Mouse (Mus musculus): ENCODE measurements around the gene Ddah2. TPM values are rescaled to one million over a fixed set of nuclear protein-coding genes. Genes with fewer than 3 reads are reported as not detected.

Ddah2 gene
- polyA plus RNA-seq, 1 experiment, result 14.5 TPM

DNA sequence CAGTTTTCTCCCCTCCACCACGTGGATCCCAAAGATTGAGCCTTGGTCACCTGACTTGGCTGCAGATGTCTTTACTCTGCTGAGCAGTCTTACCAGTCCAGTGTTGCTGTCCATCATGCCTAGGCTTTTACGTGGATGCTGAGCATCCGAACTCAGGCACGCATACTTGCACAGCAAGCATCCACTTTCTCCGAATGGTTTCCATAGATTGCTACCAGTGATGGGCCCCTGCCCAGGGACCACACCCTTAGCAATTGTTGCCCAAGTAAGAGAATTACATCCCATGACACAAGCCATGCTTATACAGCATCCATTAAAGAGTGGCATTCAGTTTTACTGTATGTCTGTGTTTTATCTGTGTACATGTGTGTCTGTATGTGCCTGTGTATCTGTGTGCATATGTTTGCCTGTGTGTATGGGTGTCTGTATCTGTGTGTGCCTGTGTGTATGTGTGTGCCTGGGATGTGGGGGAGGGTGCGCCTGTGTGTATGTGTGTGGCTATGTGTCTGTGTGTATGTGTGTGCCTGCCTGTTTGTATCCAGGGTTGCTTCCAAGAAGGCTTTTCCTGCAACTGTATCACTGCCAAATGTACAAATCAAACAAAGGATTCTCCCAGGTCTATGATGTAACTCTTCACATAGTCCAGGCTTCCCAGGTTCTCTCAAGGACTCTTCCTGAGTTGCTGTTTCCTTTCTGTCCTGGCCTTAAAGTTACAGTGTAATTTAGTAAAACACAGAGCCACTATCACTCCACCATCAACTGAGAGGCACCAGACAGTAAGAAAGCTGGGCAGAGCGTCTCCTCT, 2.9 kb upstream of the Ddah2 start:
- Histone ChIP-seq H3K27me3 (ENCODE audit: control insufficient read depth, insufficient read depth, low read length) (no peaks in the 10 kb centered on the region), H3K27ac (ENCODE audit: insufficient read depth, low read depth, low read length) (no peak overlapping the region), H3K4me3 (ENCODE audit: low read depth, low read length) (no peak overlapping the region), H3K4me1 (ENCODE audit: control insufficient read depth, insufficient read depth, insufficient read length, low read length) (peaks cover 26% of the 10 kb centered on the region), H3K36me3 (ENCODE audit: control insufficient read depth, insufficient read depth, low read length) (peaks cover 55% of the 10 kb centered on the region)
- WGBS, result 85% methylated on average over 7 of the region's 7 CpGs
- TF ChIP-seq CTCF (IDR thresholded peaks at IDR 0.05; ENCODE audit: extremely low read depth, insufficient read length, insufficient replicate concordance, low read depth, low read length) (no peak), POLR2A (IDR thresholded peaks at IDR 0.05; ENCODE audit: low read depth, low read length) (no peak)

DNA sequence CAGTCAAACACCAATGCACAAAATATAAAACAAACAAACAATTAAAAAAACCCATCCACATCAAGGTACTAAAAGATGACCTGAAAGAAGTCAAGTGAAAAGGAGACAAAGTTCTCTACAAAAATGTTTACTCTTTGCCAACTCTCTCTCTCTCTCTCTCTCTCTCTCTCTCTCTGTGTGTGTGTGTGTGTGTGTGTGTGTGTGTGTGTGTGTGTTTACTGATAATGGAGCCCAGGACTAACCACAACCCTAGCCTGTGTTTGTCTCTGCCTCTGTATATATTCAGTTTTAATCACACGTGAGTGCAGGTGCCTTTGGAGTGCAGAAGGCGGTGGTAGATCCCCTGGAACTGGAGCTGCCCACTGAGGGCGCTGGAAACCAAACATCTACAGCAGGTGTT, 1.7 kb upstream of the Ddah2 start:
- Histone ChIP-seq H3K27me3 (ENCODE audit: control insufficient read depth, insufficient read depth, low read length) (no peaks in the 10 kb centered on the region), H3K4me3 (ENCODE audit: low read depth, low read length) (no peak overlapping the region), H3K27ac (ENCODE audit: insufficient read depth, low read depth, low read length) (no peak overlapping the region), H3K36me3 (ENCODE audit: control insufficient read depth, insufficient read depth, low read length) (peaks cover 54% of the 10 kb centered on the region), H3K4me1 (ENCODE audit: control insufficient read depth, insufficient read depth, insufficient read length, low read length) (peaks cover 26% of the 10 kb centered on the region)
- WGBS, result 79% methylated on average over 3 of the region's 3 CpGs
- TF ChIP-seq CTCF (IDR thresholded peaks at IDR 0.05; ENCODE audit: extremely low read depth, insufficient read length, insufficient replicate concordance, low read depth, low read length), result no peak
- TF ChIP-seq POLR2A (IDR thresholded peaks at IDR 0.05; ENCODE audit: low read depth, low read length), result no peak

DNA sequence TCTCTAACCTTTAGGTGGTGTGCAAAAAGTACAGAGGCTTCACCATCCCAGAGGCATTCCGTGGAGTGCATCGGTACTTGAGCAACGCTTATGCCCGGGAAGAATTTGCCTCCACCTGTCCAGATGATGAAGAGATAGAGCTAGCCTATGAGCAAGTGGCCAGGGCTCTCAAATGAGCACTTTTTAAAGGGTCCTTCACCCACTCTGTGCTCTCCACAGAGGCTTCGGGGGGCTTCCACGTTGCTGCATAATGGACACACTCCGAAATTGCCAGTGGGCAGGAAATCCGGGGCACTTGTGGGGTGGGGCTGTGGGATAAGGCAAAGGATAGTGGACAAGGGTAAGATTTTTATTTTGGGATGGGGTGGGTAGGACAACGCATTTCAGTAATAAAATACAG, 519 bp upstream of the Ddah2 start:
- WGBS, result 58% methylated on average over 9 of the region's 9 CpGs
- Histone ChIP-seq H3K4me1 (ENCODE audit: control insufficient read depth, insufficient read depth, insufficient read length, low read length) (peaks cover 21% of the 10 kb centered on the region), H3K27ac (ENCODE audit: insufficient read depth, low read depth, low read length) (no peak overlapping the region), H3K4me3 (ENCODE audit: low read depth, low read length) (no peak overlapping the region), H3K27me3 (ENCODE audit: control insufficient read depth, insufficient read depth, low read length) (no peaks in the 10 kb centered on the region), H3K36me3 (ENCODE audit: control insufficient read depth, insufficient read depth, low read length) (peaks cover 42% of the 10 kb centered on the region)
- TF ChIP-seq POLR2A (IDR thresholded peaks at IDR 0.05; ENCODE audit: low read depth, low read length), result no peak

DNA sequence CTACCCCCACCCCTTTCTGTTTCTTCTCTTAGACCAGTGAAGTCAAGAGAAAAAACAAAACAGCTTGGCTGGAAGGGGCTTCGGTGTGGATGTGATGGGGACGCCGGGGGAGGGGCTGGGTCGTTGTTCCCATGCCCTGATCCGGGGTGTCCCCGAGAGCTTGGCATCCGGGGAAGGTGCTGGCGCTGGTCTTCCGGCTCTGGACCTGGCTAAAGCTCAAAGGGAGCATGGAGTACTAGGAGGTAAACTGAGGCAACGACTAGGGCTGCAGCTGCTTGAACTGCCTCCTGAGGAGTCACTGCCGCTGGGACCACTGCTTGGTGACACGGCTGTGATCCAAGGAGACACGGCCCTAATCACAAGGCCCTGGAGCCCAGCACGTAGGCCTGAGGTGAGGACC, 1.2 kb downstream of the Ddah2 start:
- peak overlapping the region; percentile 68 for H3K4me3 ChIP-seq (ENCODE audit: low read depth, low read length)
- H3K27me3 ChIP-seq (ENCODE audit: control insufficient read depth, insufficient read depth, low read length), result no peaks in the 10 kb centered on the region; the same call in 1 of the 2 replicates
- H3K4me1 ChIP-seq (ENCODE audit: control insufficient read depth, insufficient read depth, insufficient read length, low read length), result peaks cover 30% of the 10 kb centered on the region
- no peak for TF ChIP-seq CTCF (IDR thresholded peaks at IDR 0.05; ENCODE audit: extremely low read depth, insufficient read length, insufficient replicate concordance, low read depth, low read length)
- TF ChIP-seq POLR2A (IDR thresholded peaks at IDR 0.05; ENCODE audit: low read depth, low read length), result no peak
- peaks cover 29% of the 10 kb centered on the region for H3K36me3 ChIP-seq (ENCODE audit: control insufficient read depth, insufficient read depth, low read length)
- no peak overlapping the region for H3K27ac ChIP-seq (ENCODE audit: insufficient read depth, low read depth, low read length)
- 38% methylated on average over 14 of the region's 14 CpGs for WGBS

DNA sequence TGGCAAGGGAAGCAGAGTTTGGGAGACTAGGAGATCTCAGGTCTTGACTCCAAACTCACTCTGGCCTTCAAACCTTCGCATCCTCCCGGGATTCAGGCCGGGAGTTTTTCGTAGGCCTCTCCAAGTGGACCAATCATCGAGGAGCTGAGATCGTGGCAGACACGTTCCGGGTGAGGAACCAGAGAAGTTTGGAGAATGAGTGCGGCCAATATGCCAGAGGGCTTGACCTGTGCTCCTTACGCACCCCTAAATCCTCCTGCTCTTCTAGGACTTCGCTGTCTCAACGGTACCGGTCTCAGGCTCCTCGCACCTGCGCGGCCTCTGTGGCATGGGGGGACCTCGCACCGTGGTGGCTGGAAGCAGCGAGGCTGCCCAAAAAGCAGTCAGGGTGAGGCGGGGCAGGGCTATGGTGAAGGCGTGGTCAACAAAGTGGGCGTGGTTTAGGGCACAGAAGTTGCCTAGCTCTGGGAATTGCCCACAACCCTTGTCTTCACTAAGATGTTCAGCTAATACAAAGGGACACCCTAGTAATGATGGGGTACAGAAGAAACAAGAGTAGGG, 2.0 kb downstream of the Ddah2 start:
- H3K4me1 ChIP-seq (ENCODE audit: control insufficient read depth, insufficient read depth, insufficient read length, low read length), result peaks cover 36% of the 10 kb centered on the region
- TF ChIP-seq POLR2A (IDR thresholded peaks at IDR 0.05; ENCODE audit: low read depth, low read length) (no peak), CTCF (IDR thresholded peaks at IDR 0.05; ENCODE audit: extremely low read depth, insufficient read length, insufficient replicate concordance, low read depth, low read length) (no peak)
- WGBS, result 71% methylated on average over 22 of the region's 22 CpGs
- H3K27me3 ChIP-seq (ENCODE audit: control insufficient read depth, insufficient read depth, low read length), result no peaks in the 10 kb centered on the region; the same call in 1 of the 2 replicates
- H3K4me3 ChIP-seq (ENCODE audit: low read depth, low read length), result no peak overlapping the region
- H3K27ac ChIP-seq (ENCODE audit: insufficient read depth, low read depth, low read length), result no peak overlapping the region
- peaks cover 22% of the 10 kb centered on the region for H3K36me3 ChIP-seq (ENCODE audit: control insufficient read depth, insufficient read depth, low read length)

DNA sequence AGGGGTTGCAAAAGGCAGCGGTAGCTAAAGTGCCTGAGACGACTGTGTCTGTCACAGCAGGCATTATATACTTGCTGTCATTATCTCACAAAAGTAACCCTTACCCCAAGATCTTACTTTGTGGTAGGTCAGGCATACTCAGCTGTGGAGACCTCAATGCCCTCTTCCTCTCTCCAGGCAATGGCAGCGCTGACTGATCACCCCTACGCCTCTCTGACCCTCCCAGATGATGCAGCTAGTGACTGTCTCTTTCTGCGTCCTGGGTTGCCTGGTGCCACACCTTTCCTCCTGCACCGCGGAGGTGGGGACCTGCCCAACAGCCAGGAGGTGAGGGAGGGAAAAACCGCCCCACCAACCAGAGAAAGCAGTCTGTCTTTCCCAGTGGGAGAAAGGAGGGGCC, 2.5 kb downstream of the Ddah2 start:
- Histone ChIP-seq H3K27me3 (ENCODE audit: control insufficient read depth, insufficient read depth, low read length) (no peaks in the 10 kb centered on the region; the same call in 1 of the 2 replicates), H3K36me3 (ENCODE audit: control insufficient read depth, insufficient read depth, low read length) (peaks cover 17% of the 10 kb centered on the region), H3K4me3 (ENCODE audit: low read depth, low read length) (no peak overlapping the region), H3K27ac (ENCODE audit: insufficient read depth, low read depth, low read length) (no peak overlapping the region), H3K4me1 (ENCODE audit: control insufficient read depth, insufficient read depth, insufficient read length, low read length) (peaks cover 36% of the 10 kb centered on the region)
- 66% methylated on average over 8 of the region's 8 CpGs for WGBS
- TF ChIP-seq POLR2A (IDR thresholded peaks at IDR 0.05; ENCODE audit: low read depth, low read length) (no peak), CTCF (IDR thresholded peaks at IDR 0.05; ENCODE audit: extremely low read depth, insufficient read length, insufficient replicate concordance, low read depth, low read length) (no peak)

DNA sequence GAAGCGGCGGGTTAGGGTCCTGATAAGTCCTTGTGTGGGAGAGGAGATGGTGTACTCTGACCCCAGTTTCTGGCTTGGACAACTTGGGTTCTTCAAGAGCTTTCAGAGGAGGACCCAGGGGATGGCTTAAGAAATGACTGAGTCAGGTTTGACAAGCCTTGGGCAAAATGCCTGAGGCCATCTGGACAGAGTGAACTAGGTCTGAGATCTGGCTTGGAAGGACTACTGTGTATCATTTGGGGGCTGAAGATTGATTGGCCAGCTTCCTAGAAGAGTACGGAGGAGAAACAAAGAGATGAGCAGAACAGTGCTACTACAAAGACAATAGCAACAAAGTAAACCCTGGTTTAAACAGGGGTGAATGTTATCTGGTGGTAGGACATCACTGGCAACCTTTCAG, 4.6 kb downstream of the Ddah2 start:
- TF ChIP-seq CTCF (IDR thresholded peaks at IDR 0.05; ENCODE audit: extremely low read depth, insufficient read length, insufficient replicate concordance, low read depth, low read length), result no peak
- no peak for TF ChIP-seq POLR2A (IDR thresholded peaks at IDR 0.05; ENCODE audit: low read depth, low read length)
- Histone ChIP-seq H3K27me3 (ENCODE audit: control insufficient read depth, insufficient read depth, low read length) (no peaks in the 10 kb centered on the region; the same call in 1 of the 2 replicates), H3K4me3 (ENCODE audit: low read depth, low read length) (no peak overlapping the region), H3K4me1 (ENCODE audit: control insufficient read depth, insufficient read depth, insufficient read length, low read length) (peaks cover 36% of the 10 kb centered on the region), H3K36me3 (ENCODE audit: control insufficient read depth, insufficient read depth, low read length) (no peaks in the 10 kb centered on the region), H3K27ac (ENCODE audit: insufficient read depth, low read depth, low read length) (no peak overlapping the region)
- WGBS, result 92% methylated on average over 3 of the region's 3 CpGs
